Mouse (Mus musculus) heart, embryonic 10.5 days (tissue): ENCODE data around the gene Gxylt2. TPM values are rescaled to one million over a fixed set of nuclear protein-coding genes. Genes with fewer than 3 reads are reported as not detected.

ENCODE experiments used
- DNase-seq: peaks from one replicate; pipeline ENCODE4 v3.0.0-alpha.2; 2017; ENCODE audit warnings: low spot score
- H3K27ac ChIP-seq: fragments of 300-500 bp; sonication (generic); 2 replicates; pipeline ENCODE4 v1.5.1; 2016; ENCODE audit warnings: mild to moderate bottlenecking
- H3K27me3 ChIP-seq: fragments of 300-500 bp; sonication (generic); 2 replicates; pipeline ENCODE4 v1.6.1; 2016; ENCODE audit warnings: mild to moderate bottlenecking; ENCODE audit not compliant: poor library complexity, insufficient read depth, severe bottlenecking
- H3K36me3 ChIP-seq: fragments of 300-500 bp; sonication (generic); 2 replicates; pipeline ENCODE4 v1.6.1; 2016; ENCODE audit warnings: mild to moderate bottlenecking, moderate library complexity
- H3K4me1 ChIP-seq: fragments of 300-500 bp; sonication (generic); 2 replicates; pipeline ENCODE4 v1.6.1; 2016; ENCODE audit warnings: mild to moderate bottlenecking
- H3K4me3 ChIP-seq: fragments of 300-500 bp; sonication (generic); 2 replicates; pipeline ENCODE4 v1.5.1; 2016; ENCODE audit warnings: mild to moderate bottlenecking, moderate library complexity
- H3K9me3 ChIP-seq: fragments of 300-500 bp; sonication (generic); 2 replicates; pipeline ENCODE4 v1.6.1; 2016; ENCODE audit warnings: mild to moderate bottlenecking, moderate library complexity
- WGBS: fragments of 180-500 bp; shearing (Covaris S2); methylation state at CpG from one replicate; pipeline ENCODE4 v1.1.7; 2016; 5-methylcytosine and 5-hydroxymethylcytosine counted together
- polyA plus RNA-seq: library from polyadenylated mRNA; unstranded; fragments of >200 nt; fragmentation: Nextera tagmentation; extraction: Ambion mirVana; gene quantifications from 2 replicates; pipeline ENCODE4 v1.2.1, GENCODE M21; 2016

Gxylt2 gene
- polyA plus RNA-seq, 1 experiment from 2014 or later, result 1.3 TPM

GRCm38 (mm10) chr6:100847264-100847663 lies 142.7 kb downstream of the Gxylt2 start:
- H3K4me1 ChIP-seq, result peaks cover 3% of the 10 kb centered on the region; the same call in 1 of the 2 replicates
- H3K27me3 ChIP-seq, result no peaks in the 10 kb centered on the region
- no peak overlapping the region for H3K27ac ChIP-seq
- 87% methylated on average over 5 of the region's 5 CpGs for WGBS
- DNase-seq, result no peak
- no peaks in the 10 kb centered on the region for H3K9me3 ChIP-seq
- H3K4me3 ChIP-seq, result no peak overlapping the region
- peaks cover 43% of the 10 kb centered on the region for H3K36me3 ChIP-seq

GRCm38 (mm10) chr6:100848682-100849375 lies 144.3 kb downstream of the Gxylt2 start:
- H3K4me3 ChIP-seq, result no peak overlapping the region
- peaks cover 3% of the 10 kb centered on the region; the same call in 1 of the 2 replicates for H3K4me1 ChIP-seq
- no peak for DNase-seq
- no peaks in the 10 kb centered on the region for H3K9me3 ChIP-seq
- no peak overlapping the region for H3K27ac ChIP-seq
- H3K27me3 ChIP-seq, result no peaks in the 10 kb centered on the region
- WGBS, result 87% methylated on average over 9 of the region's 9 CpGs
- H3K36me3 ChIP-seq, result peaks cover 38% of the 10 kb centered on the region

GRCm38 (mm10) chr6:100850671-100851081 lies 146.1 kb downstream of the Gxylt2 start:
- H3K4me1 ChIP-seq, result peaks cover 3% of the 10 kb centered on the region; the same call in 1 of the 2 replicates
- DNase-seq, result no peak
- WGBS, result 92% methylated on average over 9 of the region's 9 CpGs
- no peak overlapping the region for H3K27ac ChIP-seq
- H3K4me3 ChIP-seq, result no peak overlapping the region
- H3K27me3 ChIP-seq, result no peaks in the 10 kb centered on the region
- H3K36me3 ChIP-seq, result peaks cover 44% of the 10 kb centered on the region
- H3K9me3 ChIP-seq, result no peaks in the 10 kb centered on the region

GRCm38 (mm10) chr6:100851083-100851482 lies 146.5 kb downstream of the Gxylt2 start:
- H3K27ac ChIP-seq, result no peak overlapping the region
- no peaks in the 10 kb centered on the region for H3K27me3 ChIP-seq
- H3K4me1 ChIP-seq, result peaks cover 3% of the 10 kb centered on the region; the same call in 1 of the 2 replicates
- no peaks in the 10 kb centered on the region for H3K9me3 ChIP-seq
- WGBS, result 75% methylated on average over 5 of the region's 5 CpGs
- DNase-seq, result no peak
- H3K4me3 ChIP-seq, result no peak overlapping the region
- peaks cover 44% of the 10 kb centered on the region for H3K36me3 ChIP-seq

Other genes with a start within 250 kb of the Gxylt2 start
- gene Shq1, start 33.6 kb upstream of the Gxylt2 start, polyA plus RNA-seq, result 15.4 and 17.8 TPM in 2 replicates
- 15.2 and 20.3 TPM in 2 replicates for gene Ppp4r2, start 128.9 kb downstream of the Gxylt2 start, polyA plus RNA-seq